ENCODE assay signal across 8 mouse cellular contexts in the genomic region with DNA sequence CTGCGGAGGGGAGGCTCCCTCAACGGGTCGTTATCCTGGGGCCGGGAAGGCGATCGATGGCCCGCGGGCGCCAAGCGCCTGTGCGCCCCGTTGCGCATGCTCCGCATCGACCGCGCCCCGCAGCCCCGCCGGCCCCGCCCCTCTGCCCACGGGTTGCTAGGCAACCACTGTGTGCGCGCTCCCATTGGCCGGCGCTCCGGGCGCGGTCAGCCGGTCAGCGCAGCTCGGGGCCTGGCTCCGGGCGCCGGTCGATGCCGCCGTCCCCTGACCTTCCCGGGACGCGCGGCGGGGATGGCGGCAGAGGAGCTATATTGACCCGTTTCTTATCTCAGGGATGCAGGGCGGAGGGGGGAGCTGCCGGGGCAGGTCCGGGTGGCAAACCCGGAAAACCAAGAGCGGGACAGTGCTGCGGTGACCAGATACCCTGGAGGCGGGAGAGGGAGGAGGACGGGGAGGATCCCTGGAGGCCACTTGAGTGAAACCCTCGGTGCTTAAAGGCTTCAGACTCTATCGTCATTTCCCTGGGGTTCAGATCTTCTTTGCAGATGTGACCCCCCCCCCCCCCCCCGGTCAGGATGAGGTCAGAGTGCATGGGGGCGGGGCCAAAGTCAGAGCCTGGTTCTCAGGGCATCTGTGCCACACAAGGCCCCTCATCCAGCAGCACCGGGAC. TPM values are rescaled to one million over a fixed set of nuclear protein-coding genes. Genes with fewer than 3 reads are reported as not detected.
DNase-seq lines count a peak whose midpoint lies in the region; ATAC-seq lines count a peak whose summit lies in the region.

No protein-coding gene starts in this region.

- ATAC-seq in intestine, embryonic 14.5 days (replicated peaks; ENCODE audit: low FRiP score, low TSS enrichment, low read depth): peak; percentile 88
- peak; percentile 93 for ATAC-seq in megakaryocyte progenitor cell, adult 5-6 weeks (replicated peaks; ENCODE audit: poor library complexity)

- peak overlapping the region; percentile 68 for H3K4me2 ChIP-seq in intestine, embryonic 14.5 days (ENCODE audit: low read length)

- peak overlapping the region; percentile 52 for H3K4me3 ChIP-seq in intestine, embryonic 14.5 days (ENCODE audit: low read depth, low read length)

- intact Hi-C loops in gastrocnemius, postnatal 14 days (cut with DNase I; ENCODE audit: low total_unique reads): no loop called here
- intact Hi-C loops in left cerebral cortex, postnatal 10 days (cut with DNase I): no loop called here

- under 1% methylated on average over 58 of the region's 58 CpGs for WGBS in intestine, embryonic 14.5 days

- no peaks in the 10 kb centered on the region for H3K9me3 ChIP-seq in intestine, embryonic 14.5 days (ENCODE audit: control insufficient read depth, low read length)

- H3K9ac ChIP-seq in intestine, embryonic 14.5 days (ENCODE audit: low read length): peak overlapping the region; percentile 51

- H3K27me3 ChIP-seq in intestine, embryonic 14.5 days (replicated peaks; ENCODE audit: control insufficient read depth, insufficient read depth, low read length): peaks cover 23% of the 10 kb centered on the region

- H3K27ac ChIP-seq in intestine, embryonic 14.5 days (ENCODE audit: low read depth): peak overlapping the region; percentile 65

- DNase-seq in adrenal gland, adult 18-20 months (ENCODE audit: low spot score in 2 of 2): peak; percentile 87 to 93
- peak; percentile 92 for DNase-seq in embryo, embryonic 10.5 days (ENCODE audit: low spot score)
- peak; percentile 91 for DNase-seq in gastrocnemius, postnatal 14 days
- DNase-seq in intestine, embryonic 14.5 days (ENCODE audit: low spot score): peak; percentile 92
- DNase-seq in left cerebral cortex, postnatal 10 days (ENCODE audit: extremely low spot score in 1 of 2, low spot score in 2 of 2): peak; percentile 82 to 94
- peak; percentile 91 for DNase-seq in right cerebral cortex, postnatal 14 days
- DNase-seq in urinary bladder, postnatal 25 days (ENCODE audit: low spot score): peak; percentile 92

- H3K36me3 ChIP-seq in intestine, embryonic 14.5 days (ENCODE audit: control insufficient read depth, insufficient read depth, low read length): no peaks in the 10 kb centered on the region

- H3K4me1 ChIP-seq in intestine, embryonic 14.5 days (replicated peaks; ENCODE audit: control insufficient read depth, insufficient read depth, low read length): no peaks in the 10 kb centered on the region

RNA-seq across cellular contexts. Expression of a gene that starts 19.2 kb away (rescaled TPM):
- not detected for total RNA-seq in adrenal gland, adult 18-20 months (2021)
- not detected for total RNA-seq in gastrocnemius, postnatal 14 days (2021)
- polyA plus RNA-seq in intestine, embryonic 14.5 days (2014; fragmentation: Nextera tagmentation; extraction: Ambion mirVana): 0.04 and 0.09 TPM in 2 replicates
- not detected for total RNA-seq in left cerebral cortex, postnatal 10 days (2021)
- not detected in 2 replicates for total RNA-seq in megakaryocyte progenitor cell, adult 5-6 weeks (2015)
- total RNA-seq in megakaryocyte progenitor cell, adult 5-6 weeks (2017): not detected in 2 replicates

RNA-seq across cellular contexts. Expression of a gene that starts 42.0 kb away (rescaled TPM):
- total RNA-seq in adrenal gland, adult 18-20 months (2021): 10 to 100 TPM; 32.9 to 44.2 TPM
- total RNA-seq in gastrocnemius, postnatal 14 days (2021): 10 to 100 TPM; 18.1 to 24.6 TPM
- 106 and 114 TPM in 2 replicates for polyA plus RNA-seq in intestine, embryonic 14.5 days (2014; fragmentation: Nextera tagmentation; extraction: Ambion mirVana)
- 10 to 100 TPM; 29.6 to 31.1 TPM for total RNA-seq in left cerebral cortex, postnatal 10 days (2021)
- 29.9 and 35.3 TPM in 2 replicates for total RNA-seq in megakaryocyte progenitor cell, adult 5-6 weeks (2015)
- 33.5 and 51.0 TPM in 2 replicates for total RNA-seq in megakaryocyte progenitor cell, adult 5-6 weeks (2017)

Comparison
In these comparisons a context has a peak if more than half of its experiments do, and no peak if none do; other contexts are left out.
1. Peak in every context shown above with its lines: DNase-seq, ATAC-seq, H3K4me3 ChIP-seq and H3K27ac ChIP-seq.